Comparison of ENCODE assay signal across 8 mouse cellular contexts in genomic region chr11:96987873-96988655, GRCm38 (mm10). TPM values are rescaled to one million over a fixed set of nuclear protein-coding genes. Genes with fewer than 3 reads are reported as not detected.
DNase-seq lines count a peak whose midpoint lies in the region; ATAC-seq lines count a peak whose summit lies in the region.

No protein-coding gene starts in this region.

- H3K27me3 ChIP-seq in heart, embryonic 14.5 days (ENCODE audit: control insufficient read depth, insufficient read depth, low read length): peaks cover 66% of the 10 kb centered on the region
- peaks cover 22% of the 10 kb centered on the region for H3K27me3 ChIP-seq in embryonic facial prominence, embryonic 15.5 days
- H3K27me3 ChIP-seq in limb, embryonic 10.5 days (ENCODE audit: low read depth, poor library complexity, severe bottlenecking): peaks cover 35% of the 10 kb centered on the region; the same call in 1 of the 2 replicates

- H3K4me2 ChIP-seq in heart, embryonic 14.5 days (ENCODE audit: low read length): peak overlapping the region; percentile 57
- peak overlapping the region; percentile 44 for H3K4me2 ChIP-seq in embryonic facial prominence, embryonic 15.5 days (replicated peaks)

- 4% methylated on average over 29 of the region's 31 CpGs for WGBS in heart, embryonic 14.5 days
- 6% methylated on average over 31 of the region's 31 CpGs for WGBS in embryonic facial prominence, embryonic 15.5 days
- WGBS in limb, embryonic 10.5 days: 5% methylated on average over 31 of the region's 31 CpGs

- no peak for DNase-seq in heart, postnatal 36 days
- DNase-seq in limb, embryonic 10.5 days (ENCODE audit: low spot score): peak; percentile 59
- peak; percentile 80 to 81 for DNase-seq in natural killer cell, adult 2 months (ENCODE audit: low spot score in 2 of 2)
- DNase-seq in layer of hippocampus, postnatal 14 days (ENCODE audit: low spot score in 2 of 2): no peak
- DNase-seq in frontal cortex, postnatal 25 days (ENCODE audit: low spot score in 2 of 2): no peak

- peaks cover 2 to 10% of the 10 kb centered on the region in 2 experiments; a peak in 3 of 4 replicates for H3K4me1 ChIP-seq in heart, embryonic 14.5 days (ENCODE audit: control insufficient read depth in 2 of 2, insufficient read depth in 2 of 2, low read length in 2 of 2)
- H3K4me1 ChIP-seq in embryonic facial prominence, embryonic 15.5 days: peaks cover 18% of the 10 kb centered on the region
- H3K4me1 ChIP-seq in limb, embryonic 10.5 days: peaks cover 58% of the 10 kb centered on the region

- intact Hi-C loops in heart, postnatal 36 days (cut with DNase I): no loop called here

- no peak overlapping the region for H3K27ac ChIP-seq in heart, embryonic 14.5 days (replicated peaks in 1 of 2; ENCODE audit: control insufficient read depth in 1 of 2, insufficient read depth in 1 of 2, low read depth in 2 of 2, low read length in 2 of 2)
- H3K27ac ChIP-seq in embryonic facial prominence, embryonic 15.5 days (replicated peaks): no peak overlapping the region
- H3K27ac ChIP-seq in limb, embryonic 10.5 days: peak overlapping the region; percentile 56

- H3K9ac ChIP-seq in heart, embryonic 14.5 days (ENCODE audit: low read length): no peak overlapping the region
- no peak overlapping the region for H3K9ac ChIP-seq in embryonic facial prominence, embryonic 15.5 days

- no peaks in the 10 kb centered on the region for H3K9me3 ChIP-seq in heart, embryonic 14.5 days (ENCODE audit: control insufficient read depth, low read length)
- no peaks in the 10 kb centered on the region for H3K9me3 ChIP-seq in embryonic facial prominence, embryonic 15.5 days (replicated peaks)
- H3K9me3 ChIP-seq in limb, embryonic 10.5 days (replicated peaks): no peaks in the 10 kb centered on the region

- H3K4me3 ChIP-seq in heart, embryonic 14.5 days (ENCODE audit: control insufficient read depth in 1 of 2, insufficient read depth in 1 of 2, low read depth in 1 of 2, low read length in 2 of 2): peak overlapping the region in 1 of 2 experiments; percentile 16; a peak in 2 of 4 replicates
- H3K4me3 ChIP-seq in embryonic facial prominence, embryonic 15.5 days (replicated peaks): peak overlapping the region; percentile 24
- H3K4me3 ChIP-seq in limb, embryonic 10.5 days: peak overlapping the region; percentile 45

- no peaks in the 10 kb centered on the region for H3K36me3 ChIP-seq in heart, embryonic 14.5 days (ENCODE audit: control insufficient read depth, insufficient read depth, low read length)
- no peaks in the 10 kb centered on the region for H3K36me3 ChIP-seq in embryonic facial prominence, embryonic 15.5 days
- H3K36me3 ChIP-seq in limb, embryonic 10.5 days: no peaks in the 10 kb centered on the region

- ATAC-seq in heart, embryonic 14.5 days (ENCODE audit: insufficient number of reproducible peaks, insufficient read depth, low FRiP score, low read depth): no peak
- ATAC-seq in CD4-positive, CD25-positive, alpha-beta regulatory T cell, adult 4 months: peak; percentile 94
- ATAC-seq in embryonic facial prominence, embryonic 15.5 days (ENCODE audit: insufficient number of reproducible peaks, low FRiP score, low TSS enrichment, low read depth): no peak

RNA-seq across cellular contexts. Expression of gene Sp2, which starts 5.3 kb away (rescaled TPM):
- 14.7 and 15.0 TPM in 2 replicates for polyA plus RNA-seq in heart, embryonic 14.5 days (2014; fragmentation: Nextera tagmentation; extraction: Ambion mirVana)
- total RNA-seq in heart, postnatal 36 days (2021): 10 to 100 TPM; 10.3 to 13.8 TPM
- polyA plus RNA-seq in CD4-positive, CD25-positive, alpha-beta regulatory T cell, adult 4 months (2017; shearing (Covaris generic)): 10 to 100 TPM; 19.5 to 22.9 TPM
- 16.8 and 17.9 TPM in 2 replicates for polyA plus RNA-seq in embryonic facial prominence, embryonic 15.5 days (2015; fragmentation: Nextera tagmentation; extraction: Ambion mirVana)
- polyA plus RNA-seq in limb, embryonic 10.5 days (2016; fragmentation: Nextera tagmentation; extraction: Ambion mirVana): 26.1 and 28.1 TPM in 2 replicates
- total RNA-seq in layer of hippocampus, postnatal 14 days (2021): 10 to 100 TPM; 12.3 to 13.5 TPM

RNA-seq across cellular contexts. Expression of gene Sp6, which starts 25.1 kb away (rescaled TPM):
- 0.11 TPM in 1 of 2 replicates, not detected in the other for polyA plus RNA-seq in heart, embryonic 14.5 days (2014; fragmentation: Nextera tagmentation; extraction: Ambion mirVana)
- under 1 TPM in 1 of 2 experiments, not detected in 1; 0.14 TPM for total RNA-seq in heart, postnatal 36 days (2021)
- polyA plus RNA-seq in CD4-positive, CD25-positive, alpha-beta regulatory T cell, adult 4 months (2017; shearing (Covaris generic)): 1 to 10 TPM; 1.7 to 3.0 TPM
- polyA plus RNA-seq in embryonic facial prominence, embryonic 15.5 days (2015; fragmentation: Nextera tagmentation; extraction: Ambion mirVana): 18.5 and 26.7 TPM in 2 replicates
- 9.2 and 11.8 TPM in 2 replicates for polyA plus RNA-seq in limb, embryonic 10.5 days (2016; fragmentation: Nextera tagmentation; extraction: Ambion mirVana)
- total RNA-seq in layer of hippocampus, postnatal 14 days (2021): 1 to 10 TPM in 1 of 2 experiments, under 1 TPM in 1; 0.81 to 1.1 TPM

RNA-seq across cellular contexts. Expression of gene Scrn2, which starts 41.7 kb away (rescaled TPM):
- 12.9 and 14.4 TPM in 2 replicates for polyA plus RNA-seq in heart, embryonic 14.5 days (2014; fragmentation: Nextera tagmentation; extraction: Ambion mirVana)
- 10 to 100 TPM; 13.7 to 14.1 TPM for total RNA-seq in heart, postnatal 36 days (2021)
- 10 to 100 TPM in 1 of 2 experiments, 1 to 10 TPM in 1; 7.3 to 14.8 TPM for polyA plus RNA-seq in CD4-positive, CD25-positive, alpha-beta regulatory T cell, adult 4 months (2017; shearing (Covaris generic))
- 22.5 and 23.9 TPM in 2 replicates for polyA plus RNA-seq in embryonic facial prominence, embryonic 15.5 days (2015; fragmentation: Nextera tagmentation; extraction: Ambion mirVana)
- 47.5 and 50.4 TPM in 2 replicates for polyA plus RNA-seq in limb, embryonic 10.5 days (2016; fragmentation: Nextera tagmentation; extraction: Ambion mirVana)
- total RNA-seq in layer of hippocampus, postnatal 14 days (2021): 1 to 10 TPM; 4.8 to 6.3 TPM

RNA-seq across cellular contexts. Expression of gene Pnpo, which starts 44.3 kb away (rescaled TPM):
- polyA plus RNA-seq in heart, embryonic 14.5 days (2014; fragmentation: Nextera tagmentation; extraction: Ambion mirVana): 32.3 and 47.6 TPM in 2 replicates
- 10 to 100 TPM; 12.8 to 13.9 TPM for total RNA-seq in heart, postnatal 36 days (2021)
- polyA plus RNA-seq in CD4-positive, CD25-positive, alpha-beta regulatory T cell, adult 4 months (2017; shearing (Covaris generic)): 10 to 100 TPM; 28.5 to 48.5 TPM
- 28.2 and 30.5 TPM in 2 replicates for polyA plus RNA-seq in embryonic facial prominence, embryonic 15.5 days (2015; fragmentation: Nextera tagmentation; extraction: Ambion mirVana)
- 31.3 and 33.0 TPM in 2 replicates for polyA plus RNA-seq in limb, embryonic 10.5 days (2016; fragmentation: Nextera tagmentation; extraction: Ambion mirVana)
- 10 to 100 TPM; 33.0 to 36.7 TPM for total RNA-seq in layer of hippocampus, postnatal 14 days (2021)

RNA-seq across cellular contexts. Expression of gene Lrrc46, which starts 53.1 kb away (rescaled TPM):
- 0.35 and 0.54 TPM in 2 replicates for polyA plus RNA-seq in heart, embryonic 14.5 days (2014; fragmentation: Nextera tagmentation; extraction: Ambion mirVana)
- not detected for total RNA-seq in heart, postnatal 36 days (2021)
- not detected for polyA plus RNA-seq in CD4-positive, CD25-positive, alpha-beta regulatory T cell, adult 4 months (2017; shearing (Covaris generic))
- 9.5 and 21.4 TPM in 2 replicates for polyA plus RNA-seq in embryonic facial prominence, embryonic 15.5 days (2015; fragmentation: Nextera tagmentation; extraction: Ambion mirVana)
- polyA plus RNA-seq in limb, embryonic 10.5 days (2016; fragmentation: Nextera tagmentation; extraction: Ambion mirVana): 0.90 and 1.0 TPM in 2 replicates
- under 1 TPM; 0.74 to 0.86 TPM for total RNA-seq in layer of hippocampus, postnatal 14 days (2021)

Comparison
In these comparisons a context has a peak if more than half of its experiments do, and no peak if none do; other contexts are left out.
1. DNase-seq: peak in limb, embryonic 10.5 days (single experiment) and natural killer cell, adult 2 months (2 of 2); none in heart, postnatal 36 days (0 of 2), layer of hippocampus, postnatal 14 days (0 of 2) and frontal cortex, postnatal 25 days (0 of 2).